Mouse (Mus musculus) neutrophil, adult 5-6 weeks (primary cell): ENCODE results near the gene Rerg. TPM values are rescaled to one million over a fixed set of nuclear protein-coding genes. Genes with fewer than 3 reads are reported as not detected.

Source experiments
- ATAC-seq: fragments of 151-379, 151-347 bp; 2 replicates; pipeline ENCODE4 v1.8.0; 2017; ENCODE audit warnings: mild to moderate bottlenecking, moderate TSS enrichment; ENCODE audit not compliant: insufficient number of reproducible peaks, poor library complexity, low FRiP score, severe bottlenecking; ENCODE audit errors: extremely low read depth
- total RNA-seq: library from RNA; stranded (forward); fragments of 200-1000 nt; gene quantifications from 2 replicates; pipeline ENCODE4 v1.2.3, GENCODE M21; 2017

The Rerg gene
- total RNA-seq, 1 experiment from 2014 or later: not detected

DNA sequence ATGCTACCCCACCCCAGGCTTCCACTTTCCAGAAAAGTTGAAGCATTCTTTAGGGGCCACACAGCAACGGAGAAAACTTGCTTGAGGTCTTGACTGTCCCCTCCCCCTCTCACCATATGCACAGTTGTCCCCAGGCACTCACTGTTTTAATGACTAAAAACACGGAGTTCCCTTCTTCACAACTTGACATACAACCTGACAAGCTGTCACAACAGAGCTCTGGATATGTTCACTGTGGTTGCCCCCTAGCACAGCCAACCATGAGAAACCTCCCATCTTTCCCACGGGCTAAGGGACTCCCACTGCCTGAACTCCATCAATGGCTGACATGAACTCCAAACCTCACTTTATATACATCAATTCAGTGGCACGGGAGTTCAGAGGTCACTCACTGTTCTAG lies 3.5 kb downstream of the Rerg start:
- no peak for ATAC-seq

DNA sequence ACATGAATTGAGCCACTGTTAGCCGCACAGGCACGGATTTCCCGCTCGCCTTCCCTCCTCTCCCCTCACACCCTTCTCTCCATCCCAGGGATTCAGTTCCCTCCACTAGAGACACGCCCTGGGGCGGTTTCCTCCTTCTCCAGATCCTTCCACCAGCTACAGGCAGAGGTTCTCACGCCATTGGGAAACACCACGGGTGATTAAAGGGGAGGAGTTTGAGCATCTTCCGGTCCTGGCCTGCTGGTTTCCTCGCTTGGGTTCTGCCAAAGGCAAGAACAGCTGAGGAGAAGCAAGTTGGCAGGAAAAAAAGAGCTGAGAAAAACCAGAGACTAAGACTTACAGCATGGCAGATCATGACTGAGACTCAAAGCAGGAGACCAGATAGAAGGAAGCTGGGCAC lies 6.7 kb downstream of the Rerg start:
- ATAC-seq: no peak

DNA sequence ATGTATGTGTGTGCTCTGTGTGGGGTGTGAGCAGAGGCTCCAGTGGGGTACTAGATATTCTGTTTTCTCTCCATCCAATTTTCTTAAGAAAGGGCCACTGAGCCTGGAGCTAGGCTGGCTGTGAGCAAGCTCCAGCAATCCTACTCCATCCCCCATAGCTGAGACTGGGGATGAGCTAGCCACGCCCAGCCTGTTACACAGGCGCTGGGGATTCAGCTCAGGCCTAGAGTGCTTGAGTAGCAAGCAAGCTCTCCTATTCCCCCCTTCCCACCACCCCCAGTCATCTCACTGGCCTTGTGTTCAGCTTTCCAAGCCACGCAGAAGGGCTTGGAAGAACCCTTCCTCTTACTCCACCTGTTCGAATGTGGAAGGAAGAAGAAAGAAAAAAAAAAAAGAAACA lies 7.2 kb downstream of the Rerg start:
- no peak for ATAC-seq

DNA sequence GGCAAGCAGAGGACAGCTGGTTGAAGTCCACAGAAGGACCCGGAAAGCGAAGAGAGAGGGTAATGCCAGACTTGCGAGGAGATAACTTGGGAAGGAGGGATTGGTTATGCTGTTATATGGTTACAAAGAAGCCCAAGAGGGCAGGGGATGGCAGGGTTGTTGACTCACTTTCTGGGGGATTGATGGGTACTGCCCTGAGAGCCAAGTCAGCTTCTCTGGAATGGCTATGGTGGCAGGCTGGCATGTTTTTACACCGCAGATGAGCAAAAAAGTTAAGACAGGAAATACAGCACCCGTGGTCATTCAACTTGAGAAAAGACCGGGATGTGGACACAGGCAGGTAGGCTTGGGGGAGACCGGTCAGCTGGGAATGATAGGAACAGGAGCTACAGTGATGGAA lies 7.8 kb downstream of the Rerg start:
- ATAC-seq: no peak

DNA sequence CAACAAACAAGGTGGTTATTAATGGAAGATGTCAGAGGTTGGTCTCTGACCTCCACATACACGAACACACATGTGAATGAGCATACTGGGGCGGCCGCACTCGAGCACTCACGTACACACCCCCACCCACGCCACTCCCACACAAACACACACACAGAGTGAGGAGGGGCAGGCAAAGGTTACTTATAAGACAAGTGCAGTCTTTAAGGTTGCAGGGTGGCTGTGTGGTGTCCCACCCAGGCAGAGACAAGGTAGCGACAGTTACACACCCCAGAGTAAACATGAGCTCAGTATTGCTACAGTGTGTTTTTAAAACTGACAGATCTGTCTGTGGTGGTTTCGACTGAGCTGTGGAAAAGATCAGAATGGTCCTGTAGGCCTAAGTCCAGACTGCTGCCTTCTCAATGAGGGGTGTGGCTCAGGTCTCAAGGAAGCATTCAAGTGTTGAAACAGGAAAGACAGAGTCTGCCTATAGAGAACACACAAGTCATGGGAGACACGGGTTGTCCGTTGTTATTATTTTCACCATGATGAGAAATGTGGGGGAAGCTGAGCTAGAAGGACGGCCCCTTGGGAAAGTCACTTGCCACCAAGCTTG lies 8.7 kb downstream of the Rerg start:
- no peak for ATAC-seq

DNA sequence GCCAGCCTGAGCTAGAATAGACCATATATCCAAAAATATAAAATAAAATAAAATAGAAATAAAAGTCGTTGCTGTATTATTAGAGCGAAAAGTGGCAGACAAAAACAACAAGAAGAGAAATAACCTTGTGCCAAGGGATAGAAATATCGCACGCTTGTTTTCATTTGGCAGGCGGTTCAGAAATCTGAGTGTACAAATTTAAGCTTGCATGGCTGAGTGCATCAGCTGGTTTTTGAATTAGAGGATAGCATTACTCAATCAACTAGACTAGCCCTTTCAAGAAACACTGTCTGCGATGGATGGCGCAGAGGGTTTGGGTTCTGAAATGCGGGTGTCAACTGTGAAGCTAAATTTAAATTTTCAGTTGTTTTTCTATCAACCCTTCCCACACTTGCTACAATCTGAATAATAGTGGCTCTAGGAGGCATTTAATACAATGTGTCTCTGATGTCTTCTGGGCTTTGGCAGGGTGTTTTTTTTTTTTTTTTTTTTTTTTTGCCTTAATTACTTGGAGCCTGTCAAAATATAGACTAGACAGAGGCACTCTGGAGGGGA lies 10.8 kb downstream of the Rerg start:
- no peak for ATAC-seq

DNA sequence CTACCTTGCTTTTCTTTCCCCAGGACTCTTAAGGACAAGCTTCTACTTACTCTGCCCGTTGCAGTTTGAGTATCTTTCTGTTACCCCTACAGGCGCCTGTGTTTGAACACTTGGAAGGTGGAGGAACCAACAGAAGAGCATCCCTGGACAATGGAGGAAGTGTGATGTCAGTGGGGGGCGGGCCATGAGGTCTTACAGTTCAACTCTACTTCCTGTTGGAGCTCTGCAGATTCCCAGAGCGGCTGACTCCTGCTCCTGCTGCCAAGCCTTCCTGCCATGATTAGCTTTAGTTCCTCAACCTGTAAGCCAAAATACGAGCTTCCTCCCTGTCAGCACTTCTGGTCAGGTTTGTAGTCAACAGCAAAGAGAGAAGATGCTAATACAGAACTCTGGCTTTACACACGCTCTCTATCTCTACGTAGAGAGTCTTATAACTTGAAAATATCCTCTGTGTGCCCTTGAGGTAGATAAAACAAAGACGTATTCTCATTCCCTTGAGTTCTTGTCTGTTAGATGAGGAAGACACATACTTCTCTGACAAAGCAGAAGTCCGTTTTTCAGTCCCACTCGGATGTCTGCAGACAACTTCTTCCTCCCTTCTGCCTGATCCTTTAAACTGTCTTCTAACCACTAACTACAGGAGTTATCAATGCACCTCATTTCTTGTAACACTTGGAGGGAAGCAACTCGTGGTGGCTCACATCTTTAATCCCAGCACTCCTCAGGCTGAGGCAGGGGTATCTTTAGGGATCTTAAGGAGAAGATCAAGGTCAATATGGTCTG lies 13.7 kb downstream of the Rerg start:
- ATAC-seq: 0 out of 2 replicates have a peak, but pooled peaks have one; percentile 23

DNA sequence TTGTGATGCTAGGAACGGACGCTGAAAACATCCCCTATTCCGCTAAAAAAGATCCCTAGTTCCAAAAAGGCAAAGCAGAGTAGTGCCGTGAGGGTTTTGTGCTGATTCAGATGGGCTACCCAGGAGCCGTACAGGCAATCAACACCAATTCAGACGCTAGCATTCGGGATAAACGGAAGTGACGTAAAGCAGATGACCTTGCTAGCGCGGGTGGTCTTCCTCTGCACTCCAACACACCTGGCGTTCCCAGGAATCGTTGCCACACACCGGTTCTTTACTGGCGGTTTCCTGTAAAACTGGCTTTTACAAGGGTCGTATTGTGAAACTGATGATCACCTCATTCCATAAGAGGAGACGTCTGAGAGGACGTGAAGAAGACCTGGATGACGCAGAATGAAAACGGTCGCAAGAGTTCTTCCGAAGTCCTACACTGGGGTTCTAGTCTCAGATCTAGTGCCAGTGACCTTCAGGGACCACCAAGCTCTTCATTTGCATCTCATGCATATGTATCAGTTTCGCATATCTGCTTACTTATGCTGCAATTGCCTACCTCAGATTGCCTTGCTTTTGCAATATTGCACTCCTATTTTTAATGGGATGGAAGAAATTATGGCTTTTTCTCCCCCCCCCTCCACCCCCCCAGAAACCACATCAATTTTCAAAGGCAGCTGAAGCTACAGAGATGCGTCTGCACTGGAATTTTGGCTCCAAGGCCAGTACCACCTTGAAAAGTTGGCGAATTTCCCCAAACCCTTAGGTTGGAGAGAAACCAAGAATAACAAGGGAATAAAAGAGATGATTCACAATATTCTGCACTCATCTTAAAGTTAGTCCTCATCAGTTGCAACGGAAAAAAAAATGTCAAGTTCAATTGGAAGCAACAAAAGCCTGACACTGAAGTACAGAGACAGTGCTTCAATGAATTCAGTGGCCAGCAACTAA lies 14.8 kb downstream of the Rerg start:
- no peak for ATAC-seq

DNA sequence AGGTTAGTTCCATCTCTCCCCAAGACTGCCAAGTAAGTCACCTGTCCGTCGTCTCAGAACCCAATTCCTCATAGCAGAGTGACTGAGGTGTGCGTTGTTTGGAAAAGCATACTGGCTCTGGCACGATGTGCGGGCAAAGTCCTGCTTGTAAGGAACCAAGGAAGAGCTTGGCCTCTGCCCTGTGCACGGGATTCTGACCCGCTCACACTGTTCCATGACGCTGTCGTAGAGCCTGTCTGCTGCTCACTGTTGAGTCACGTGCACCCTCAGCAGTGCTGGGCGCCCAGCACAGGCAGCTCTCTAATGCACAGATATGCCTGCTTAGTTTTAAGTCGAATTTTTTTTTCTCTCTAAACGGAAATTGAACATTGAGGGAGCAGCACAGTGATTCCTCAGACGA lies 17.3 kb downstream of the Rerg start:
- no peak for ATAC-seq

DNA sequence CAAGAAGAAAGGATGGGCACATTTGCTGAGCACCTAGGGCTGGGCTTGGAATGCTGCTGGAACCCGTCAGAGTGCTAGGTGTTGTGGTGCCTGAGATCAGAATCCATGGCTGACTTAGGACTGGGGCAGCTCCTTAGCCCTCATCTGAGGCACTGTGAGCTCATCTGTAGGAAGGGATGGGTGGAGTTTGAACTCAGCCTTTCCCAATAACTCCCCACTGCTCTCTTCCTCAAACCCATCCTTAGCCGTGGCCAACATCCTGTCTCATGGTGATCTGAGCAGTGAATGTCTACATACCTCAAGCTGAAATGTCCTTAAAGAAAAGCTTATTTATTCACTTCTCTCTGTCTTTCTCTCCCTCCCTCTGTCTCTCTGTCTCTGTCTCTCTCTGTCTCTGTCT lies 19.3 kb downstream of the Rerg start:
- no peak for ATAC-seq

DNA sequence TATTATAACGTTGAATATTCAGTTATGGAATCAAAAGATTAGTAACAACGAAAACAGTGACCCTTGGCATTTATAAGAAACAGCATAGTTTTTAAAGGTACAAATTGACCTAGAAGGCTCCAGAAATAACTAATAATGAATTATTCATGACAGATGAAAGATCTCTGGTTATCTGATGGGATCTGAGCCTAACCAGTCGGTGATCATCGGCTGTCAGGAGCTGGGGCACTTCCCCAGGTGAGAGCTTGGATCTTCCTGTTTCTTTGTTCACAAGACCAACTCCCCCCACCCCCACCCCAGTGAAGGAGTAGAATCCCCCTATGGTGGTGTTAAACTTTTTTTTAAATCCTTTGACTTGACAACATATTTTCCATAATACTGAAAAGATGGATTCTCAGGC lies 20.5 kb downstream of the Rerg start:
- no peak for ATAC-seq

DNA sequence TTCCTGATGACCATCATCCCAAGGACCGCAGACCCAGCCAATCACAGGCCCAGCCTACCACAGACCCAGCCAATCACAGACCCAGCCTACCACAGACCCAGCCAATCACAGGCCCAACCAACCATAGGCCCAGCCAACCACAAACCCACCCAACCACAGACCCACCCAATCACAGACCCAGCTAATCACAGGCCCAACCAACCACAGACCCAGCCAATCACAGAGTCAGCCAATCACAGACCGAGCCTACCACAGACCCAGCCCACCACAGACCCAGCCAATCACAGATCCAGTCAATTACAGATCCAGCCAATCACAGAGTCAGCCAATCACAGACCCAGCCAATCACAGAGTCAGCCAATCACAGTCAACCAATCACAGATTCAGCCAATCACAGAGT lies 23.4 kb downstream of the Rerg start:
- no peak for ATAC-seq

DNA sequence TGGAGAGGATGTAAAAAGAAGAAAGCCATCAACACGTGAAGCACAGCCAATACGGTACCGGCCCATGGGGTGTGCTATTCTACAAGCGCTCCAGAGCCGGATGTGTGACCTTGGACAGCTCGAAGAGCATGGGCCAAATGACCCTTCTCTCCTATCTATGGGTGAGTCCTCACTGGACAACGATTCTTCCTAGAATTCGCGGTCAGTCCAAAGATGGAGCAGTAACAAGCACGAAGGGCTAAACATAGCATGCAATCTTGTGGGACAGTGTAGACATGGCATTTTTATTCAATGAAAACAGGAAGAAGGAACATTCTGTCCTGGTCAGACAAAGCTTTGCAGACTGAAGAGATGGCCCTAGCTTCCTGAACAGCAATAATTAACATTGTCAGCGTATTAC lies 24.7 kb downstream of the Rerg start:
- ATAC-seq: no peak

DNA sequence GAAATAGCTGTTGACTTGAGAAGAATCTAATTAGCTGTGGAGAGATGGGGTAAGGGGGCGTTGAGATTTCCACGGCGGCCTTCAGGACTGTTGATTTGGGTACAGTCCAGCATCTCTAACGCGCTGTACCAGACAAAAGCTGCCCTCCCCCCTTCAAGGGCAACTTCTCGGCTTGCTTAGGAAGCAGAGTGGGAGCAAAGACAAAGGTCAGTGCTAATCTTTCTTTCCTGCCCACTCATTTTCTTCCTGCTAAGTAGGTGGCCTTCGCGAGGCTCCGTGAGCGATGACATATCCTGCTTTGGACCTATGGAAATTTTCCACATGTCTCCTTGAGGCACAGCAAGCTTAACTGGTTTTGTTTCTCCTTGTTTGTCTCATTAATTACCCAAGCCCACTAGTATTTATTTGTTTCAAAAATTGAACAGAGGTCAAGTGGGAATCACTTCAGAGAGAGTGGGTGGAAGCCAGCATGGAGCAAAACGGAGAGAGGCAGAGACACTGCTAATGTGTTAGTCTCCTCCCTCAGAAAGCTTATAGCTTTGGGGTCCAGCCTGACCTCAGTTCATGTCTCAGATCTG lies 25.2 kb downstream of the Rerg start:
- ATAC-seq: no peak

DNA sequence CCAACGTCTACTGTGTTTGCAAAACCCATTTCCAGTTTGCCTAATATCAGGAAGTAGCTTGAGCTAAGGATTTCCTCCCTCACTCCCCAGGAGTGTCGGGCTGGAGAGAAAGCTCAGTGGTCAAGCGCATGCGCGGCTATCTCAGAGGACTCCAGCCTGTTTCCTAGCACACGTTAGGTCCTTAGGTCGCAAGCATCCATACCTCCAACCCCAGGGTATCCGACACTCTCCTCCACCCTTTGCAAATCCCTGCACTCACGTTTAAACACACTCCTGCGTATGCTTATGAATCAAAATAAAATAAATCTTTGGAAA lies 25.8 kb downstream of the Rerg start:
- ATAC-seq: no peak

DNA sequence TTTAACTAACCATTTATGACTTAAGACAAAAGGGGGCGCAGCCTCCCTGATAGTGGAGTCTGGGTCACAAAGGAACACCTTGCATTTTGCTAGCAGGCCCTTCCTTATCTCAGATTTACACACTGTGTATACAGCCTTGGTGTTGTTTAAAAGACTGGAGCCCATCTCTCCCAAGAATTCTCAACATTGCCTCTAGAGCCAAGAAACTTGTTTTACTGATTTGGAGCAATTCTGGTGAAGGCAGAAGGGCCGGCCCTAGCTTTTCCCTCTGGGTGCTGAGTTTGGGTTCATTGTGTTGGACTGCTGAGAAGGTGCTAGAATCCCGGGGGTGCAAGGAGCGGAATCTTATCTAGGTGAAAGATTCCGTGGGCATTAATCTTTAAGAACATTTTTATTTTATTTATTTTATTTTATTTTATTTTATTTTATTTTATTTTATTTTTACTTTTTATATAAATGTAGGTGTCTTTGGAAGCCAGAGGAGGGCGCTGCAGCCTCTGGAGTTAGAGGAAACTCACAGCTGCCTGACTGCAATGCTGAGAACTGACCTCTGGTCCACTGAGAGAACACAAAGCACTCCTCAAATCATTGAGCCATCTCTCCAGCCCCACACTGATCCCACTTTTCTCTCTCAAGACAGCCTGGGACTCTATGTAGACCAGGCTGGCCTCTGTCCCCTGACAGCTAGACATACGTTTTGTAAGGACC lies 26.3 kb downstream of the Rerg start:
- ATAC-seq: no peak

DNA sequence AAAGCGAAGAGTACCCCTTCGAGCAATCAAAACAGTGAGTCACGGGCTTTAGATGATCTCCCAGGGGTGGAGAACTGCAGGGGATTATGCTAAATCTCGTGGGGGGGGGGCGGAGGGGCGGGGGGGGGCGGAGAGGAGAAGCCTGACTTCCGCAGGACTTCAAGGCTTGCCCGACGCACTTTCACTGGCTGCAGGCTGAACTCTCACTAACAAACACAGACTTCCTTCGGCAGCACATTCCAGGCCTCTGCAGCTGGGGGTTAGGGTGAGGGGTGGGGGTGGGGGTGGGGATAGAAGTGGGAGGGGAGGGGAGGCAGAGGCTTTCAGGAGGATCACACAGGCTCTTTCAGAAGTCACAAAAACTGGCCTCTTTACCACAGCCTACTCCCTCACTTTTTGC lies 27.5 kb downstream of the Rerg start:
- ATAC-seq: no peak

DNA sequence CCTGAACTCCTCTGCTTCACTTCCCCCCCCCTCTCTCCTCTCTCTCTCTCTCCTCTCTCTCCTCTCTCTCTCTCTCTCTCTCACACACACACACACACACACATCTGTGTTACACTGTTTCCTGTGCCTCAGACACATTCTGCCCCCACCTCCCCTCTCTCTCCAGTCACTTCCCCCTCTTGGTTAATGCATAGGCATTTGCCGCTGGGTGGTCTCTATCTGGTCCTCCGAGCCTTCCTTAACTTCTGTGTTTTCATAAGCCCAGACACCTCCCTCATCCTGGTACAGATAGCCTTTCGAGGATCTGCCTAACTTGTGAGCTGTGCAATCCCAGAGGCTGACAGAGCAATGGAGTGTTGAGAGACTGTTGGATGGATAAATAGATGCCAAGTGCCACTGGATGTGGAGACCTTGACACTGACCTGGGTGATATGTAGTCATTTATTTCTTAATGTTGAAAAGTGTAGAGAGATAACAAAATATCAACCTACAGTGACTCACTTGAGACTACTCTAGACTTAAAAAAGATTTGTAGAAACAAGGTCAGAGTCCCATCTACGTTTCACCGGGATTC lies 29.0 kb downstream of the Rerg start:
- ATAC-seq: no peak
